Mouse (Mus musculus) urinary bladder, adult 2 months (tissue): Measurements from ENCODE around the gene Adipor1. TPM values are rescaled to one million over a fixed set of nuclear protein-coding genes. Genes with fewer than 3 reads are reported as not detected.

Experiments used
- polyA plus RNA-seq: library from polyadenylated mRNA; depleted of rRNA; stranded (reverse); fragments of >200 nt; gene quantifications from 2 replicates; pipeline ENCODE4 v1.2.3, GENCODE M21; 2012; rRNA removed

Adipor1 gene
- polyA plus RNA-seq, 1 experiment: 77.7 TPM

Other genes with a start within 250 kb of the Adipor1 start
- gene Chil1, start 233.2 kb upstream of the Adipor1 start, polyA plus RNA-seq: 0.10 and 0.44 TPM in 2 replicates
- gene Mybph, start 221.9 kb upstream of the Adipor1 start, polyA plus RNA-seq: 0.09 TPM in 1 of 2 replicates, not detected in the other
- 6.2 and 7.2 TPM in 2 replicates for gene Adora1, start 179.9 kb upstream of the Adipor1 start, polyA plus RNA-seq
- gene Myog, start 125.4 kb upstream of the Adipor1 start, polyA plus RNA-seq: not detected in 2 replicates
- gene Ppfia4, start 82.5 kb upstream of the Adipor1 start, polyA plus RNA-seq: 8.4 and 8.6 TPM in 2 replicates
- 55.4 and 57.5 TPM in 2 replicates for gene Tmem183a, start 53.4 kb upstream of the Adipor1 start, polyA plus RNA-seq
- gene 4933406M09Rik, start 29.4 kb upstream of the Adipor1 start, polyA plus RNA-seq: not detected in 2 replicates
- 41.1 and 41.7 TPM in 2 replicates for gene Cyb5r1, start 9.8 kb upstream of the Adipor1 start, polyA plus RNA-seq
- 15.2 and 16.3 TPM in 2 replicates for gene Klhl12, start 40.2 kb downstream of the Adipor1 start, polyA plus RNA-seq
- gene Rabif, start 79.3 kb downstream of the Adipor1 start, polyA plus RNA-seq: 21.6 and 24.7 TPM in 2 replicates
- 0.12 and 0.29 TPM in 2 replicates for gene Mgat4e, start 134.3 kb downstream of the Adipor1 start, polyA plus RNA-seq
- 24.4 and 28.6 TPM in 2 replicates for gene Kdm5b, start 144.8 kb downstream of the Adipor1 start, polyA plus RNA-seq
- 0.08 and 0.16 TPM in 2 replicates for gene Syt2, start 231.3 kb downstream of the Adipor1 start, polyA plus RNA-seq